Mouse (Mus musculus): Measurements from ENCODE around the gene Chchd6. TPM values are rescaled to one million over a fixed set of nuclear protein-coding genes. Genes with fewer than 3 reads are reported as not detected.
A peak's percentile ranks its signal among the peaks of the same experiment; 100 is the strongest.

Chchd6 gene
- polyA plus RNA-seq, 1 experiment from 2014 or later: 8.8 TPM

GRCm38 (mm10) chr6:89344613-89345485 is 250.6 kb downstream of the Chchd6 start:
- H3K4me2 ChIP-seq (ENCODE audit: low read depth, low read length): no peak overlapping the region; the same call in 1 of the 2 replicates
- H3K4me3 ChIP-seq (ENCODE audit: low read depth, low read length): no peak overlapping the region
- peak overlapping the region; percentile 39 for H3K27ac ChIP-seq (ENCODE audit: low read depth)
- 43% methylated on average over 10 of the region's 10 CpGs for WGBS (ENCODE audit: insufficient replicate concordance)
- DNase-seq: peak; percentile 63
- H3K36me3 ChIP-seq (replicated peaks; ENCODE audit: insufficient read depth, low read length): 0 out of 2 replicates have a peak, but pooled peaks cover 11% of the 10 kb centered on the region
- no peaks in the 10 kb centered on the region for H3K9me3 ChIP-seq (ENCODE audit: low read length)
- TF ChIP-seq EP300 (IDR thresholded peaks at IDR 0.05; ENCODE audit: low read depth) (no peak), CTCF (IDR thresholded peaks at IDR 0.05; ENCODE audit: low read depth) (no peak)
- peak; percentile 71 for ATAC-seq
- H3K9ac ChIP-seq (replicated peaks): no peak overlapping the region
- H3K4me1 ChIP-seq (ENCODE audit: insufficient read depth): peaks cover 8% of the 10 kb centered on the region; the same call in 1 of the 2 replicates
- H3K27me3 ChIP-seq (ENCODE audit: insufficient read depth, low read length): no peaks in the 10 kb centered on the region

- WGBS (ENCODE audit: insufficient replicate concordance): 87% methylated on average over 4 of the region's 4 CpGs
- Histone ChIP-seq H3K9me3 (ENCODE audit: low read length) (no peaks in the 10 kb centered on the region), H3K4me1 (ENCODE audit: insufficient read depth) (peaks cover 8% of the 10 kb centered on the region), H3K4me2 (ENCODE audit: low read depth, low read length) (no peak overlapping the region), H3K27ac (ENCODE audit: low read depth) (no peak overlapping the region), H3K36me3 (replicated peaks; ENCODE audit: insufficient read depth, low read length) (0 out of 2 replicates have a peak, but pooled peaks cover 11% of the 10 kb centered on the region), H3K9ac (replicated peaks) (no peak overlapping the region), H3K27me3 (ENCODE audit: insufficient read depth, low read length) (no peaks in the 10 kb centered on the region), H3K4me3 (ENCODE audit: low read depth, low read length) (no peak overlapping the region)
- TF ChIP-seq CTCF (IDR thresholded peaks at IDR 0.05; ENCODE audit: low read depth) (no peak), EP300 (IDR thresholded peaks at IDR 0.05; ENCODE audit: low read depth) (no peak)
- ATAC-seq (no peak), DNase-seq (no peak)
Observed at GRCm38 (mm10) chr6:89341981-89342380, 253.5 kb downstream of the Chchd6 start.

GRCm38 (mm10) chr6:89339447-89339846 is 256.0 kb downstream of the Chchd6 start:
- H3K4me2 ChIP-seq (ENCODE audit: low read depth, low read length): no peak overlapping the region
- WGBS (ENCODE audit: insufficient replicate concordance): 67% methylated on average over 2 of the region's 2 CpGs
- no peak overlapping the region for H3K4me3 ChIP-seq (ENCODE audit: low read depth, low read length)
- ATAC-seq (no peak), DNase-seq (no peak)
- H3K9ac ChIP-seq (replicated peaks): no peak overlapping the region
- no peak overlapping the region for H3K27ac ChIP-seq (ENCODE audit: low read depth)
- H3K9me3 ChIP-seq (ENCODE audit: low read length): no peaks in the 10 kb centered on the region
- H3K36me3 ChIP-seq (replicated peaks; ENCODE audit: insufficient read depth, low read length): peaks cover 15% of the 10 kb centered on the region; the same call in 1 of the 2 replicates
- no peaks in the 10 kb centered on the region; the same call in 1 of the 2 replicates for H3K4me1 ChIP-seq (ENCODE audit: insufficient read depth)
- no peaks in the 10 kb centered on the region for H3K27me3 ChIP-seq (ENCODE audit: insufficient read depth, low read length)
- peak; percentile 37 for TF ChIP-seq CTCF (IDR thresholded peaks at IDR 0.05; ENCODE audit: low read depth)
- TF ChIP-seq EP300 (IDR thresholded peaks at IDR 0.05; ENCODE audit: low read depth): no peak

GRCm38 (mm10) chr6:89338733-89339132 is 256.7 kb downstream of the Chchd6 start:
- Histone ChIP-seq H3K4me3 (ENCODE audit: low read depth, low read length) (no peak overlapping the region), H3K27ac (ENCODE audit: low read depth) (no peak overlapping the region), H3K27me3 (ENCODE audit: insufficient read depth, low read length) (no peaks in the 10 kb centered on the region), H3K9ac (replicated peaks) (no peak overlapping the region), H3K36me3 (replicated peaks; ENCODE audit: insufficient read depth, low read length) (peaks cover 15% of the 10 kb centered on the region), H3K4me2 (ENCODE audit: low read depth, low read length) (no peak overlapping the region), H3K9me3 (ENCODE audit: low read length) (no peaks in the 10 kb centered on the region), H3K4me1 (ENCODE audit: insufficient read depth) (no peaks in the 10 kb centered on the region; the same call in 1 of the 2 replicates)
- TF ChIP-seq CTCF (IDR thresholded peaks at IDR 0.05; ENCODE audit: low read depth): no peak
- no peak for TF ChIP-seq EP300 (IDR thresholded peaks at IDR 0.05; ENCODE audit: low read depth)
- 87% methylated on average over 8 of the region's 8 CpGs for WGBS (ENCODE audit: insufficient replicate concordance)
- DNase-seq (no peak), ATAC-seq (no peak)

- TF ChIP-seq CTCF (IDR thresholded peaks at IDR 0.05; ENCODE audit: low read depth) (no peak), EP300 (IDR thresholded peaks at IDR 0.05; ENCODE audit: low read depth) (no peak)
- Histone ChIP-seq H3K27me3 (ENCODE audit: insufficient read depth, low read length) (no peaks in the 10 kb centered on the region), H3K9ac (replicated peaks) (no peak overlapping the region), H3K36me3 (replicated peaks; ENCODE audit: insufficient read depth, low read length) (peaks cover 24% of the 10 kb centered on the region), H3K4me3 (ENCODE audit: low read depth, low read length) (no peak overlapping the region), H3K27ac (ENCODE audit: low read depth) (no peak overlapping the region), H3K4me2 (ENCODE audit: low read depth, low read length) (no peak overlapping the region), H3K9me3 (ENCODE audit: low read length) (no peaks in the 10 kb centered on the region), H3K4me1 (ENCODE audit: insufficient read depth) (no peaks in the 10 kb centered on the region; the same call in 1 of the 2 replicates)
- DNase-seq (no peak), ATAC-seq (no peak)
- 79% methylated on average over 9 of the region's 9 CpGs for WGBS (ENCODE audit: insufficient replicate concordance)
Observed at GRCm38 (mm10) chr6:89337574-89337973, 257.9 kb downstream of the Chchd6 start.

- H3K4me1 ChIP-seq (ENCODE audit: insufficient read depth): no peaks in the 10 kb centered on the region; the same call in 1 of the 2 replicates
- TF ChIP-seq CTCF (IDR thresholded peaks at IDR 0.05; ENCODE audit: low read depth) (no peak), EP300 (IDR thresholded peaks at IDR 0.05; ENCODE audit: low read depth) (no peak)
- no peaks in the 10 kb centered on the region for H3K9me3 ChIP-seq (ENCODE audit: low read length)
- peaks cover 19% of the 10 kb centered on the region for H3K36me3 ChIP-seq (replicated peaks; ENCODE audit: insufficient read depth, low read length)
- DNase-seq (no peak), ATAC-seq (no peak)
- H3K27me3 ChIP-seq (ENCODE audit: insufficient read depth, low read length): no peaks in the 10 kb centered on the region
- no peak overlapping the region for H3K4me3 ChIP-seq (ENCODE audit: low read depth, low read length)
- no peak overlapping the region for H3K4me2 ChIP-seq (ENCODE audit: low read depth, low read length)
- no peak overlapping the region for H3K27ac ChIP-seq (ENCODE audit: low read depth)
- WGBS (ENCODE audit: insufficient replicate concordance): 84% methylated on average over 12 of the region's 12 CpGs
- H3K9ac ChIP-seq (replicated peaks): no peak overlapping the region
Observed at GRCm38 (mm10) chr6:89333964-89334702, 261.3 kb downstream of the Chchd6 start.

Other genes with a start within 250 kb of the Chchd6 start
- gene Plxna1, start 233.0 kb downstream of the Chchd6 start, polyA plus RNA-seq (2015; fragmentation: Nextera tagmentation; extraction: Ambion mirVana): 1.7 TPM in 2 replicates
- 4.2 and 4.6 TPM in 2 replicates for gene Txnrd3, start 48.3 kb upstream of the Chchd6 start, polyA plus RNA-seq (2015; fragmentation: Nextera tagmentation; extraction: Ambion mirVana)
- gene Vmn1r40, start 111.9 kb upstream of the Chchd6 start, polyA plus RNA-seq (2015; fragmentation: Nextera tagmentation; extraction: Ambion mirVana): not detected in 2 replicates
- gene Vmn1r41, start 145.1 kb upstream of the Chchd6 start, polyA plus RNA-seq (2015; fragmentation: Nextera tagmentation; extraction: Ambion mirVana): not detected in 2 replicates

Measured in liver, postnatal 0 days (tissue).